Mouse (Mus musculus) CH12.LX (cell line): ENCODE results near the gene Prkch. TPM values are rescaled to one million over a fixed set of nuclear protein-coding genes. Genes with fewer than 3 reads are reported as not detected.

Experiments
- DNase-seq: peaks from one replicate; pipeline ENCODE4 v3.0.0-alpha.2; 2013; ENCODE audit errors: extremely low read depth
- H3K27ac ChIP-seq: 2 replicates; pipeline ENCODE4 v1.5.1; 2012; ENCODE audit warnings: low read depth, mild to moderate bottlenecking, control low read depth, moderate library complexity; ENCODE audit not compliant: insufficient read depth
- H3K27me3 ChIP-seq: replicated peaks from 2 replicates; pipeline ENCODE3; 2012; ENCODE audit warnings: inconsistent platforms
- H3K36me3 ChIP-seq, 2 experiments: replicated peaks in 1 of 2; 2 replicates each; pipeline versions ENCODE3 to v1.6.1; 2012; ENCODE audit warnings: inconsistent platforms in 1 of 2, low read length in 1 of 2, mild to moderate bottlenecking in 1 of 2, mixed read lengths in 1 of 2, moderate library complexity in 1 of 2; ENCODE audit not compliant: control insufficient read depth in 1 of 2, insufficient read depth in 1 of 2
- H3K4me1 ChIP-seq, 2 experiments: 2 replicates each; pipeline ENCODE4 v1.6.1; 2012; ENCODE audit warnings: inconsistent platforms in 1 of 2, moderate library complexity in 1 of 2; ENCODE audit not compliant: insufficient read depth in 2 of 2, control insufficient read depth in 1 of 2
- H3K4me2 ChIP-seq: 2 replicates; pipeline ENCODE4 v1.6.1; 2012; ENCODE audit warnings: low read depth, mild to moderate bottlenecking, control low read depth; ENCODE audit not compliant: poor library complexity, insufficient read depth, severe bottlenecking
- H3K4me3 ChIP-seq, 3 experiments: fragments of 150-350 bp in 1 of 3; sonication (generic) in 1 of 3; replicated peaks in 1 of 3; 2 replicates each; pipeline versions ENCODE3 to v1.5.1; 2011 to 2012; ENCODE audit warnings: low read depth in 2 of 3, low read length in 2 of 3, mild to moderate bottlenecking in 2 of 3, moderate library complexity in 2 of 3, control low read depth in 1 of 3, improper control_type of control experiment in 1 of 3, inconsistent platforms in 1 of 3, mixed read lengths in 1 of 3; ENCODE audit not compliant: poor library complexity in 1 of 3
- H3K79me2 ChIP-seq: replicated peaks from 2 replicates; pipeline ENCODE4 v1.6.1; 2012; ENCODE audit warnings: mild to moderate bottlenecking, moderate library complexity; ENCODE audit not compliant: control insufficient read depth, poor library complexity, insufficient read depth, severe bottlenecking; ENCODE audit errors: extremely low read depth
- H3K9ac ChIP-seq: 2 replicates; pipeline ENCODE4 v1.6.1; 2012; ENCODE audit warnings: low read depth, mild to moderate bottlenecking, control low read depth, moderate library complexity; ENCODE audit not compliant: insufficient read depth
- H3K9me3 ChIP-seq: replicated peaks from 2 replicates; pipeline ENCODE3; 2012; ENCODE audit warnings: low read length, inconsistent platforms, mixed read lengths
- BHLHE40 ChIP-seq: IDR thresholded peaks from 2 replicates; pipeline ENCODE4 v1.6.1; 2011; ENCODE audit warnings: mild to moderate bottlenecking, low read depth, low read length, improper control_type of control experiment
- CHD2 ChIP-seq: IDR thresholded peaks from 2 replicates; pipeline ENCODE4 v1.6.1; 2011; ENCODE audit warnings: low read length, improper control_type of control experiment
- E2F4 ChIP-seq: IDR thresholded peaks from 2 replicates; pipeline ENCODE4 v1.6.1; 2011; ENCODE audit warnings: low read depth, low read length, improper control_type of control experiment; ENCODE audit not compliant: insufficient replicate concordance
- GABPA ChIP-seq: IDR thresholded peaks from 2 replicates; pipeline ENCODE4 v1.6.1; 2012; ENCODE audit warnings: low read depth, low read length, improper control_type of control experiment, inconsistent platforms; ENCODE audit not compliant: insufficient replicate concordance
- JUN ChIP-seq: IDR thresholded peaks from 2 replicates; pipeline ENCODE4 v1.6.1; 2011; ENCODE audit warnings: low read depth, mild to moderate bottlenecking, low read length, improper control_type of control experiment, moderate library complexity; ENCODE audit not compliant: insufficient read depth
- JUND ChIP-seq: conservative IDR thresholded peaks from 2 replicates; pipeline ENCODE4 v1.6.1; 2011; ENCODE audit warnings: low read depth, low read length, improper control_type of control experiment
- MAFK ChIP-seq: IDR thresholded peaks from 2 replicates; pipeline ENCODE4 v1.6.1; 2011; ENCODE audit warnings: low read length, improper control_type of control experiment; ENCODE audit not compliant: insufficient replicate concordance
- MAZ ChIP-seq: IDR thresholded peaks from 2 replicates; pipeline ENCODE4 v1.6.1; 2012; ENCODE audit warnings: low read depth, mild to moderate bottlenecking, inconsistent platforms, low read length, improper control_type of control experiment, moderate library complexity
- NELFE ChIP-seq: IDR thresholded peaks from 2 replicates; pipeline ENCODE4 v1.6.1; 2011; ENCODE audit warnings: low read depth, low read length, improper control_type of control experiment
- NRF1 ChIP-seq: IDR thresholded peaks from 2 replicates; pipeline ENCODE4 v1.6.1; 2014; ENCODE audit warnings: low read depth, mild to moderate bottlenecking, inconsistent platforms, low read length, improper control_type of control experiment, moderate library complexity
- PAX5 ChIP-seq: IDR thresholded peaks from 2 replicates; pipeline ENCODE4 v1.6.1; 2012; ENCODE audit warnings: low read length, inconsistent platforms, mixed read lengths
- POLR2AphosphoS2 ChIP-seq: IDR thresholded peaks from 2 replicates; pipeline ENCODE4 v1.6.1; 2011; ENCODE audit warnings: low read depth, low read length, improper control_type of control experiment
- RAD21 ChIP-seq: IDR thresholded peaks from 2 replicates; pipeline ENCODE4 v1.6.1; 2011; ENCODE audit warnings: low read depth, mild to moderate bottlenecking, low read length, improper control_type of control experiment, moderate library complexity
- SIN3A ChIP-seq: IDR thresholded peaks from 2 replicates; pipeline ENCODE4 v1.6.1; 2012; ENCODE audit warnings: low read length, improper control_type of control experiment, inconsistent platforms
- TCF12 ChIP-seq: IDR thresholded peaks from 2 replicates; pipeline ENCODE4 v1.6.1; 2014; ENCODE audit warnings: low read depth, mild to moderate bottlenecking, inconsistent platforms, low read length, improper control_type of control experiment
- USF2 ChIP-seq: conservative IDR thresholded peaks from 2 replicates; pipeline ENCODE4 v1.6.1; 2011; ENCODE audit warnings: low read depth, low read length, improper control_type of control experiment
- ZKSCAN1 ChIP-seq: IDR thresholded peaks from 2 replicates; pipeline ENCODE4 v1.6.1; 2012; ENCODE audit warnings: low read depth, inconsistent platforms, low read length, improper control_type of control experiment, borderline replicate concordance
- ZMIZ1 ChIP-seq: IDR thresholded peaks from 2 replicates; pipeline ENCODE4 v1.6.1; 2012; ENCODE audit warnings: low read depth, mild to moderate bottlenecking, inconsistent platforms, low read length, improper control_type of control experiment
- dilution Hi-C: fragments of 300-500 bp; cut with MboI; formaldehyde crosslinking; loops from 2 replicates; pipeline ENCODE4 v1.14.3; 2020; ENCODE audit warnings: low sequenced_read_pairs; ENCODE audit not compliant: extremely low pct_unique_long_range_greater_than_20kb, extremely low pct_ligation_motif_present
- in situ Hi-C: fragments of 300-500 bp; cut with MboI; formaldehyde crosslinking; loops from 3 replicates; pipeline ENCODE4 v1.14.3; 2019; ENCODE audit warnings: low sequenced_read_pairs, low pct_ligation_motif_present, low pct_unique_long_range_greater_than_20kb, mixed read lengths
- polyA plus RNA-seq: library from polyadenylated mRNA; unstranded; fragments of >175 nt; gene quantifications from 2 replicates; pipeline ENCODE4 v1.2.1, GENCODE M21; 2012; ENCODE audit warnings: low read depth; ENCODE audit not compliant: insufficient read length
- total RNA-seq, 2 experiments: library from RNA; depleted of rRNA; stranded (reverse); fragments of 300-350 nt in 1 of 2; fragments of >200 nt in 1 of 2; gene quantifications; 2 replicates each; pipeline ENCODE4 v1.2.3; 2012 to 2014

Prkch gene
- total and polyA plus RNA-seq, 3 experiments = 0.76 to 2.3 (median 1.8) TPM

GRCm38 (mm10) chr12:73720466-73720865 is 135.9 kb downstream of the Prkch start:
- TF ChIP-seq PAX5 (no peak), BHLHE40 (no peak), RAD21 (no peak)
- peaks cover 22 to 53% of the 10 kb centered on the region in 2 experiments for H3K4me1 ChIP-seq
- in situ Hi-C loops = no loop called here
- no peak overlapping the region for H3K27ac ChIP-seq
- H3K4me2 ChIP-seq = no peak overlapping the region
- peaks cover 20% of the 10 kb centered on the region for H3K9me3 ChIP-seq
- no peaks in the 10 kb centered on the region for H3K27me3 ChIP-seq
- no peak overlapping the region for H3K9ac ChIP-seq
- H3K4me3 ChIP-seq = no peak overlapping the region
- DNase-seq = no peak
- no peaks in the 10 kb centered on the region for H3K79me2 ChIP-seq
- dilution Hi-C loops = no loop called here
- peaks cover 0 to 11% of the 10 kb centered on the region in 2 experiments for H3K36me3 ChIP-seq

DNA sequence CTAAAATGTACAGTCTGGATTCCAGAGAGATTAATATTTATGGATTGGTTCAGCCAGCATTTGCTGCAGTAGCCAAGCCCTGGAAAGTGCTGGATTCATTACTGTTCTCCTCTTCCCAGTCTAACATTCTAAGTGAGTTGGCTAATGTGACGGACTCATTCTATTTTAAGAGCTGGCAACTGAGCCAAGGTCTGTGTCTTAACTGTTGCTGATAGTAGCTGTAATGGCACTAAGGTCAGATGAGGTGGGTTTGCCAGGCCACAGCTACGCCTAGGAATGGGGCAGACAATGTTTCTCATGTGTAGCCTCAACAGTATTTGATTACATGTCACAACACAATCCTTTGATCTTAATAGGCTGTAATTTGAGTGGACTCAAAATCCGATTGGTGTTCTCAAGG is 137.5 kb downstream of the Prkch start:
- dilution Hi-C loops (no loop called here), in situ Hi-C loops (no loop called here)
- peaks cover 0 to 11% of the 10 kb centered on the region in 2 experiments for H3K36me3 ChIP-seq
- peaks cover 20 to 55% of the 10 kb centered on the region in 2 experiments for H3K4me1 ChIP-seq
- no peaks in the 10 kb centered on the region for H3K27me3 ChIP-seq
- H3K4me3 ChIP-seq = no peak overlapping the region
- peaks cover 20% of the 10 kb centered on the region for H3K9me3 ChIP-seq
- DNase-seq = no peak
- no peak overlapping the region for H3K9ac ChIP-seq
- no peak overlapping the region for H3K4me2 ChIP-seq
- no peaks in the 10 kb centered on the region for H3K79me2 ChIP-seq
- TF ChIP-seq CHD2 (no peak), NELFE (no peak), RAD21 (no peak), ZMIZ1 (no peak), JUND (no peak), SIN3A (no peak), JUN (no peak), E2F4 (no peak), NRF1 (no peak), MAZ (no peak), TCF12 (no peak), PAX5 (no peak), USF2 (no peak), MAFK (no peak), GABPA (no peak), POLR2AphosphoS2 (no peak), ZKSCAN1 (no peak)
- no peak overlapping the region for H3K27ac ChIP-seq
